Mouse (Mus musculus) cerebellum, postnatal 10 days (tissue): ENCODE results near the gene Ugt2b34.
"Not testable (repeated sequence)": the region's sequence is repeated elsewhere in the genome, so short reads cannot be mapped to it uniquely, and the experiment has no call there.

Experiments used
- DNase-seq, 2 experiments: peaks; one replicate each; pipeline ENCODE4 v3.0.0; 2021; ENCODE audit warnings: mixed read lengths in 2 of 2

Ugt2b34 gene

GRCm38 (mm10) chr5:86906758-86907157 is at the start of gene Ugt2b34:
Gene Ugt2b34 (minus strand): TSS chr5:86906937.
- no peak for DNase-seq

- no peak for DNase-seq
Measured at GRCm38 (mm10) chr5:86942111-86942510, 35.4 kb upstream of the Ugt2b34 start.

- no peak for DNase-seq
Measured at GRCm38 (mm10) chr5:86926426-86926825, 19.7 kb upstream of the Ugt2b34 start, which contains the start of gene Ugt2b1. Gene Ugt2b1 (minus strand): TSS chr5:86926530.

GRCm38 (mm10) chr5:86920661-86921233 is 14.0 kb upstream of the Ugt2b34 start:
- no peak for DNase-seq

- no peak for DNase-seq
Measured at GRCm38 (mm10) chr5:86911357-86912099, 4.8 kb upstream of the Ugt2b34 start.

GRCm38 (mm10) chr5:86910770-86911169 is 4.0 kb upstream of the Ugt2b34 start:
- DNase-seq, result no peak

- DNase-seq, result no peak
Measured at GRCm38 (mm10) chr5:86889933-86890332, 16.8 kb downstream of the Ugt2b34 start.

- peak; percentile 6 to 10 for DNase-seq
Measured at GRCm38 (mm10) chr5:86888420-86888819, 18.3 kb downstream of the Ugt2b34 start.

GRCm38 (mm10) chr5:86887081-86887480 is 19.7 kb downstream of the Ugt2b34 start:
- no peak for DNase-seq

- DNase-seq, result peak; percentile 5 to 38
Measured at GRCm38 (mm10) chr5:86886620-86887019, 20.1 kb downstream of the Ugt2b34 start.

- DNase-seq, result peak; percentile 55 to 66
Measured at GRCm38 (mm10) chr5:86871877-86872276, 34.9 kb downstream of the Ugt2b34 start.

GRCm38 (mm10) chr5:86858336-86858735 is 48.4 kb downstream of the Ugt2b34 start:
- DNase-seq, result no peak

- DNase-seq, result no peak
Measured at GRCm38 (mm10) chr5:86857682-86858081, 49.1 kb downstream of the Ugt2b34 start.

- not testable (repeated sequence) for DNase-seq
Measured at GRCm38 (mm10) chr5:86856505-86856904, 50.2 kb downstream of the Ugt2b34 start.

- no peak for DNase-seq
Measured at GRCm38 (mm10) chr5:86851658-86852057, 55.1 kb downstream of the Ugt2b34 start.

- peak; percentile 55 to 65 for DNase-seq
Measured at GRCm38 (mm10) chr5:86850104-86850503, 56.6 kb downstream of the Ugt2b34 start.

- not testable (repeated sequence) for DNase-seq
Measured at GRCm38 (mm10) chr5:86841261-86841660, 65.5 kb downstream of the Ugt2b34 start.

GRCm38 (mm10) chr5:86840207-86840606 is 66.5 kb downstream of the Ugt2b34 start:
- DNase-seq, result no peak
